Mouse (Mus musculus) spleen, embryonic (tissue): Measurements from ENCODE around the gene Trim30d.
"Not testable (repeated sequence)": the region's sequence is repeated elsewhere in the genome, so short reads cannot be mapped to it uniquely, and the experiment has no call there.

Source experiments
- CTCF ChIA-PET: fragments of 350-600 bp; sonication (Branson Sonifier 250); formaldehyde crosslinking; loops from one replicate; lab custom pipeline; 2022; lab: Charles Lee

The Trim30d gene

DNA sequence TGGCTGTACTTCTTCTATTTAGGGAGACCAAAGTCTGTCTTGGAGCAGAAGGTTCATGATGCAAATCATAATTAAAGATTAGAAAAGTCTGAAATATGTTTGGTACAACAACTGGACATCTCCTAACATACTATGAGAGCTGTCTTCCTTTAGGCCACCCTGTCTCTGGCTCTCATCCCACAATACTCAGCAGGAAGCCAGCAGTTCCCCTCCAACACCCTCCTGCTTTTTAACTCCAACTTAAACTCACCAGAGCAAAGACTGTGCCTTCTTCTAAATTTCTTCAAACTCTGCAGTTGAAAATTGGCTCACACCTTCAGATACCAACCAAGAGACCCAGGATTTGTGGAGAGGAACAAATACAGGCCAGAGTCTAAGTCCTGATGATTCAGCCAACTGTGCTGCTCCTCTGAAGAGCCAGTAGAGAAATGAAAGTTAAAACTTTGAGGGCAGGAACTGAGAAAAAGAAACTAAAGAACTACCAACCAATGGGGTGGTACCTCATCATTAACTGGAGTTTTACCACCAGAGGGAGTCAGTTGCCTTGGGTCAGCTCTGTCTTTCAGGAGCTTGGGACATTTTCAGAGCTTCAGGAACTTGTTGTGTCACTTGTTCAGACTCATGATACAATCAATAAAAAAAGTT, at the start of gene Trim30d:
Gene Trim30d (minus strand): TSS at position 429 of the 645 bp plus-strand sequence.
- CTCF ChIA-PET, result not testable (repeated sequence)

DNA sequence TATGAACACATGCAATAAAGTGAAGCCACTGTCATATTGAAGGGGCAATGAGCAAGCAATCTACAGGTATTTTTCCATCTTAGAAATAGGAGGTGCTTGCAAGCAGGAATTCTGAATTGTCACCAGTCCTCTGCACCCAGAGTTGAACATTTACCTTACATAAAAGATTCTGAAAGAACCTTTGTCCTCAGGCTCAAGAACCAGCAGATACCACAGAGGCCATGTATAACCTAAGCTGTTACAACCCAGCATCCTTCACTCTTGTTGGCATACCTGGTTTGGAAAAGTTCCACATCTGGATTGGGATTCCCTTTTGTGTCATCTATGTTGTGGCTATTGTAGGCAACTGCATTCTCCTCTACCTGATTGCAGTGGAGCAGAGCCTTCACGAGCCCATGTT, 45.1 kb upstream of the Trim30d start:
- CTCF ChIA-PET, result interaction anchor here (0.5 kb wide), 1 partner anchor 247 kb away, joined by 6 read pairs; no protein-coding TSS in a partner anchor

DNA sequence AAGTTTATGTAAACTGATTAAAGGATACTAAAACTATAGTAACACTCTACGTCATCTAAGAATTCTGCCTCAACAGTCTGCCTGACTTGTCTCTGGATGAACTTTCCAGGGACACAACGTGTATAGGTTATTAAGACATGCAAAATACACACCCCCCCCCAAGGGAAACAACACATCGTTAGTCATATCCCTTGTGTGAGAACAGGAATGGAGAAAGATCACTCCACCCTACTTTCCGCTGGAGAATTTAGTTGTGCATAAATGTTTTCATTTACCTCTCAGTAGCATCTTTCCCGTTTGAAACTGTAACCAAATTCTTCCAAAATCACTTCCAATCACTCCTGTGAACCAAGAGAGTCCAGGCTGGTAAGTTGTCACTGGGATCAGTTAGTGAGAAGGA, 42.2 kb upstream of the Trim30d start, which contains the start of gene Olfr651:
Gene Olfr651 (plus strand): TSS at position 301 of the 400 bp plus-strand sequence.
- CTCF ChIA-PET, result no interaction called here

DNA sequence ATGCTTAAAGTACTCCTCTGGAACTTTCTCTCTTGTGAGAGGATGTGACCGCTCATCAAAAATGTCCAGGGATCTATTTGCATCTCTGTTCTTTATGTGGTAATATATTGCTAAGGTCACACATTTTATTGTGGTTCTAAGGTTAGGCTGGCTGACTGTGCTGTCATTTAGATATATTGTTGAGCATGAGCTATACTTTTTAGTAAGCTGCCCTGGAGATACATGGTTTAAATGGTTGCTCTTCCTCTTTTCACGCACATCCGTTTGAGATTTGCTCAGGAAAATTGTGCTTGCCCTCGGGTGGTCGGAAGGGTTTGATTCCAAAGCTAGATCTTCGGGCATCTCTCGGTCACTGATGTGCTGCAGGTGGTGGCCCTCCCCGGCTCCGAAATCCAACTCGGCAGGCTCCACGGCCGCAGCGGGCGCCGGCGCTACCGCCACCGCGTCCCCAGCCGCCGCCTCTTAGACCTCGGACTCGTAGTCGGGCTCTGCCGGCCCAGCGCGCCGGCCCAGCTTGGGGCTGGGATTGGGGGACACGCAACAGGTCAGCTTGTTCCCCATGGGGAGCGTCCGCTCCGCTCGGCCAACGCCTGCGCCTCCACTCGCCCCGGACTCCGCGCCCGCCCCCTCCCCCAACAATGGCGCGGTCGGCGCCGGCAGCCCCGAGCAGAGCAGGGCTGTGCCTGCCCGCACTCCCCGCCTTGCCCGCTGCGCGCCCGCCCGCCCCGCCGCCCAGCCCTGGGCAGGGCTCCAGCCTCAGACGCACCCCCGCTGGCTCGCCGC, 5.9 kb downstream of the Trim30d start:
- CTCF ChIA-PET, result no interaction called here

DNA sequence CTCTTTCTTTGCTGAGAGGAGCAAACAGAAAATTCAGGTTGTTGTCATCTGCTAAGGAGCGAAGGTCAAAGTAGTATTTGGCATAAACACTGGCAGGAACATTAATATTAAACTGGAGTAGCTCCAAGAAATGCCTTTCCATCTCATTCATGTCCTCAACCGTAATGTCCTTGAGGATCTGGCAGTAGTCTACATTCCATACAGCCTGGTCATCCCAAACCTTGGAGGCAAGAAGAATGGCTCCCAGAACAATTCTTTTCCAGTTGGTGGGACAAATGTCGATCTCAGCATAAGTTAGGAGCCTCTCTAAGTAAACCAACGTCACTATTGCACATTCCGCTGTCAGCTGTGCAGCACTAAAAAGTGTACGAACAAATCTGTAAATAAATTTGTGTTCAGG, 6.5 kb downstream of the Trim30d start:
- CTCF ChIA-PET, result not testable (repeated sequence)

DNA sequence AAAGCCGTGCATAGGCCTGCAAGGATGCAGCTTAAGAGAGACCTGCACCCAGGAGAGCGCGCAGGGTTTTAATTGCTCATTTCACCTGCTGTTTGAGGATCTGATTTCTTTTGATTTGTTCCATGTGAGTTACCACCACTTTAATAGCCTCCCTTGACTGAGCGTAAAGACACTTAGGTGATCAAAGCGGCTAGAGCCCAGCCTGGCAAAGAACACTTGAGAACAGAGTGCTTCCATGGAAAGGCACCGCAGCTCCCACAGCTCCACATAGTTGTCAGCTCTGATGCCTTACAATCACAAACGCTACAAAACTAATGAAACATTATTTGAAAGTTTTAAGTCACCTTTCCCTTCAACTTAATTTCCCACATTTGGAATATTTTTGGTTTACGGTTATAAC, 8.2 kb downstream of the Trim30d start:
- CTCF ChIA-PET, result not testable (repeated sequence)

DNA sequence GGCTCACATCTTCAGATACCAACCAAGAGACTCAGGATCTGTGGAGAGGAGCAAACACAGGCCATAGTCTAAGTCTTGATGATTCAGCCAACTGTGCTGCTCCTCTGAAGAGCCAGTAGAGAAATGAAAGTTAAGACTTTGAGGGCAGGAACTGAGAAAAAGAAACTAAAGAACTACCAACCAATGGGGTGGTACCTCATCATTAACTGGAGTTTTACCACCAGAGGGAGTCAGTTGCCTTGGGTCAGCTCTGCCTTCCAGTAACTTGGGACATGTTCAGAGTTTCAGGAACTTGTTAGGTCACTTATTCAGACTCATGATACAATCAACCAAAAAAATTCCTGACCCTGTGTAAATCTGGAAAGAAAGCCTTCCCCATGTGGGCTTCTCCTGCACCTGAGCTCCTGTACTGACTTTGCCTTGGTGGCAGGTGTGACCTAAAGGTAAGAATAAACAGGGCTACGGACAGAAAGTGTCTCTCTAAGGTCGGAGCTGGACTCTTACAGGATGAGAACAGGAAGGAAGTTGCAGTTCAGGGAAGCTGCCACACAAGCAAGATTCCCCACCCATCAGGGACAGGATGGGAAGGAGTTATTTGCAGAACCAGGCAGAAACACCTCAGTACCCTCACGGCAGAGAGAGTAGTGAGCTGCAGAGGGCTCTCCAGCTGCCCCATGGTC, 42.4 kb downstream of the Trim30d start, which contains the start of gene Trim30a:
Gene Trim30a (minus strand): TSS at position 129 of the 680 bp plus-strand sequence.
- CTCF ChIA-PET, result interaction anchor here (0.6 to 0.7 kb wide), 2 partner anchors 102 to 671 kb away, joined by 3 to 4 read pairs; no protein-coding TSS in a partner anchor

DNA sequence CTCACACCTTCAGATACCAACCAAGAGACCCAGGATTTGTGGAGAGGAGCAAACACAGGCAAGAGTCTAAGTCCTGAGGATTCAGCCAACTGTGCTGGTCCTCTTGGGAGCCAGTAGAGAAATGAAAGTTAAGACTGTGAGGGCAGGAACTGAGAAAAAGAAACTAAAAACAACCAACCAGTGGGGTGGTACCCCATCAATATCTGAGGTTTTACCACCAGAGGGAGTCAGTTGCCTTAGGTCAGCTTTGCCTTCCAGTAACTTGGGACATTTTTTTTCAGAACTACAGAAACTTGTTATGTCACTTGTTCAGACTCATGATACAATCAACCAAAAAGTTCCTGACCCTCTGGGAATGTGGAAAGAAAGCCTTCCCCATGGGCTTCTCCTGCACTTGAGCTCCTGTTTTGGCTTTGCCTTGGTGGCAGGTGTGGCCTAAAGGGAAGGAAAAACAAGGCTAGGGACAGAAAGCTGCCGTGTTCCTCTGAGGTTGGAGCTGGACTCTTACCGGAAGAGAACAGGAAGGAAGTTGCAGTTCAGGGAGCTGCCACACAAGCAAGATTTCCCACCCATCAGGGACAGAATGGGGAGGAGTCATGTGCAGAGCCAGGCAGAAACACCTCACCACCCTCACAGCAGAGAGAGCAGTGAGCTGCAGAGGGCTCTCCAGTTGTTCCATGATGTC, 61.5 kb downstream of the Trim30d start:
- CTCF ChIA-PET, result no interaction called here
